Mouse (Mus musculus) T-cell, adult 2 months (primary cell): ENCODE data around the gene 5430403G16Rik.
"Not testable (repeated sequence)": the region's sequence is repeated elsewhere in the genome, so short reads cannot be mapped to it uniquely, and the experiment has no call there.

ENCODE experiments used
- DNase-seq: peaks from one replicate; pipeline ENCODE4 v3.0.0; 2022; ENCODE audit warnings: low spot score

5430403G16Rik gene

DNA sequence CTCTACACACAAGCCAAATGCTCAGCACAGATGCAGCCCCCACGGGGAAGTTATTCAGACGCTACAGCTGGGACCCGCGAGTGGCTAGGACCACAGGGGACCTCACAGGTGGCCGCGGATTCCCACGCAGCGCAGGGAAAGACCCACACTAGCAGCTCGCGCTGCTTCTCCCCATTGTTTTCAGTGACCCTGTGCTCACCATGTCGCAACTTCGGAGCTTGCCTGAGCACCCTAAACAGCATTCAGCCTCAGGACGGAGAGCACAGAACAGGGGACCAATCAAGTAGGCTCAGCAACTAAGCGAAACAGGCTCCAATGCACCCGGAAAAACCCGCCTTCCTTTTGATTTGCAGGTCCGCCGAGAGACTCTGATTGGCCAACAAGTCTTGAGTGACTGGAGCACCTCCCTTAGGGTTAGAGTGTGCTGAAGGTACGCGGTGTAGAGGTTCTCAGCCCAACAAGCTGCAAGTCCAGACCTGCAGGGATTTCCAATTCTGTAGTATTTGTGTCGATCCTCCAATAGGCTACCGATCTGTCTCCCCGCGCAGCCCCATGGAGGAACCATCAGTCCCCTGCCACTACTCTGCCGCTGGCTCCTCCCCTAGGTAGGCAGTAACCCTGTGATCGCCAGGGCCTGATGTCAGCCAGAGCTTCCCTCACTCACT, at the start of gene 5430403G16Rik:
Gene 5430403G16Rik (minus strand): TSS at position 505 of the 665 bp plus-strand sequence.
- peak; percentile 86 for DNase-seq

DNA sequence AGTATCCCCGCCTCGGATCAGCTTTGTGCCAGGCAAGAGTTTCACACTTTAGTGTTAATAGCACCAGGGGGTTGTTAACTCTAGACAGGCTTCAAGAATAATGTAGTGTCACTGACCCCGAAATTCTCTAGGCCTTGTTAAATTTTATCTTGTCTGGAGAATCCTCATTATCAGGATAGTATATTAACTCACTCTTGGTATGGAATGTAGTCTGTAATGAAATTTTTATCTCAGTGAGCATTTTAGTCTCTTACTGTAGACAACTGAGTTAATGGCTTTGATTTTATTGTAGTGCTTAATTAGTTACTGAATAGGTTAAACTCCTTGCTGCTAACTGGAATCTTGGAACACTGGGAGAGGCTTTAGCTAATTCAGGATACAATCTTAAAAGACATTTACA, 26.5 kb upstream of the 5430403G16Rik start:
- DNase-seq = not testable (repeated sequence)

DNA sequence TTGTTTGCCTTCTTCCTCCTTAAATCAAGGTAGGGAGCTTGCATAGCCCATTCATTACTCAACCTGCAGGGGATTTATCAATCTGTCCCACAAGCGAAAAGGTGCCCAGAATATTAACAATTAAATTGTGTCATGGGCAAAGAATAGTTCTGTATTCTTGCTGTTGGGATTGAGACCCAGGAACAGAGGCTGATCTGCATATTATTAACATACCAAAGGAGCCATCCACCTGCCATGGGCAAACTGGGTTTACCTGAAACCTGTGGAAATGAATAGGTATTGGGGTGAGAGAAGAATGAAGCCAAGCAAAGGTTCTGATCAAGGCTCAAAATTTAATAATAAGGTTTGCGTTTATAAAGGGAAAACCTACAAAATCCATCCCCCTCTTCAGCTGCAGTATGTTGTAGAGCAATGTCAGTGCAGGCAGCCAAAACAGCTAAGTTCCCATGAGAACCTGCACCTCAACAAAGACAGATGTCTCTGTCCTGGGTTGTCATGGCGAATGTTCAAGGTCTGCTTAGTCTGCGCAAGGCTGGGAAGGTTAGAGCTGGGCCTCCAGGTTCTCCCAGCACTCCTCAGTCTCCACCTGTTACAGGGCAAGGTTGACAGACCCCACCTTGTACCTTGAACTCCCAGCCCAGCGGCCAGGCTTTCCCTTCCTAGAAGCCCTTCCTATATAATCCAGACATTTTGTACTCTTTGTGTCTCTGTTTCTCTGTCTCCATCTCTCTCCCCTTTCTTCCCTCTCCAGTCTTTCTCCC, 544 bp upstream of the 5430403G16Rik start:
- not testable (repeated sequence) for DNase-seq

DNA sequence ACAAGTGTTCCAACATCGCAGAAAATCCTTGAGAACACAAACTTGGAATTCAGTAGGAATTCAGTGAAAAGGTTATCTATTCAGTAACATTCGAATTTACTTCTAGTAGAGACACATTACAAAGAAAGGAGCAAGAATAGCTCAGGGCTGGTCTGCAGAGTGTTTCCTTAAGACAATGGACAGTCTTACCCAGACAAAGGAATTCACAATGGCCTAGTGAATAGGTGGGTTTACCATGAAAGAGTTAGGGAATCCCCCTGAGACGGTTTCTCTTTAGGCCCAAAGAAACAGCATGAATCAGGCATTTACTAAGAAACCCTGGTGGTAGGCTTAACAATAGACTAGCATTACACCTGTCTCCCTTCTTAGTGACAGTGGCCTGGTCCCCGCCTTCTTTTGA, 7.9 kb downstream of the 5430403G16Rik start:
- DNase-seq = no peak
